Mouse (Mus musculus): ENCODE data around the gene Ank3. TPM values are rescaled to one million over a fixed set of nuclear protein-coding genes. Genes with fewer than 3 reads are reported as not detected.

Gene Ank3
- polyA plus RNA-seq, 1 experiment = 9.3 TPM

GRCm38 (mm10) chr10:69916689-69917435 is 518.3 kb downstream of the Ank3 start:
- Histone ChIP-seq H3K4me1 (ENCODE audit: control insufficient read depth, insufficient read depth, low read length) (no peaks in the 10 kb centered on the region; the same call in 1 of the 2 replicates), H3K27ac (ENCODE audit: control insufficient read depth, insufficient read depth, low read depth, low read length, poor library complexity) (no peak overlapping the region), H3K4me3 (replicated peaks; ENCODE audit: control insufficient read depth, low read depth, low read length) (no peak overlapping the region)
- 71% methylated on average over 10 of the region's 10 CpGs for WGBS
- no peak for TF ChIP-seq CTCF (IDR thresholded peaks at IDR 0.05; ENCODE audit: control insufficient read depth, insufficient read depth, low read length)
- TF ChIP-seq POLR2A (IDR thresholded peaks at IDR 0.05; ENCODE audit: borderline replicate concordance, control insufficient read depth, low read depth, low read length) = no peak

DNA sequence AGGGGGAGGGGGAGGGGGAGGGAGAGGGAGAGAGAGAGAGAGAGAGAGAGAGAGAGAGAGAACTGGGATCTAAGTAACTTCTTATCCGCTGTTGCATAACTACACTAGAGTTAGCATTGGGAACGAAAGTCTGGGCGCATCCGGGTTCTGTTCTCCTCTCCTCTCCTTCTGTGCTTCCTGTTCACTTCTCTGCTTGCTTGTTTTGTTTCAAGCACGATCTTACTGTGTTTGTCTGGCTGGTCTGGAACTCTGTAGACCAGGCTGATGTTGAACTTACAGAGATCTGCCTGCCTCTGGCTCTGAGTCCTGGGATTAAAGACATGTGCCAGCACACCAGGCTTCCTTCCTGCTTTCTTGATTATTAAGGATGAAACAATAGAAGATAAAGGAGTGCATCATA is 519.1 kb downstream of the Ank3 start:
- 82% methylated on average over 5 of the region's 5 CpGs for WGBS
- H3K27ac ChIP-seq (ENCODE audit: control insufficient read depth, insufficient read depth, low read depth, low read length, poor library complexity) = no peak overlapping the region
- no peaks in the 10 kb centered on the region; the same call in 1 of the 2 replicates for H3K4me1 ChIP-seq (ENCODE audit: control insufficient read depth, insufficient read depth, low read length)
- no peak overlapping the region for H3K4me3 ChIP-seq (replicated peaks; ENCODE audit: control insufficient read depth, low read depth, low read length)
- no peak for TF ChIP-seq POLR2A (IDR thresholded peaks at IDR 0.05; ENCODE audit: borderline replicate concordance, control insufficient read depth, low read depth, low read length)
- TF ChIP-seq CTCF (IDR thresholded peaks at IDR 0.05; ENCODE audit: control insufficient read depth, insufficient read depth, low read length) = no peak

DNA sequence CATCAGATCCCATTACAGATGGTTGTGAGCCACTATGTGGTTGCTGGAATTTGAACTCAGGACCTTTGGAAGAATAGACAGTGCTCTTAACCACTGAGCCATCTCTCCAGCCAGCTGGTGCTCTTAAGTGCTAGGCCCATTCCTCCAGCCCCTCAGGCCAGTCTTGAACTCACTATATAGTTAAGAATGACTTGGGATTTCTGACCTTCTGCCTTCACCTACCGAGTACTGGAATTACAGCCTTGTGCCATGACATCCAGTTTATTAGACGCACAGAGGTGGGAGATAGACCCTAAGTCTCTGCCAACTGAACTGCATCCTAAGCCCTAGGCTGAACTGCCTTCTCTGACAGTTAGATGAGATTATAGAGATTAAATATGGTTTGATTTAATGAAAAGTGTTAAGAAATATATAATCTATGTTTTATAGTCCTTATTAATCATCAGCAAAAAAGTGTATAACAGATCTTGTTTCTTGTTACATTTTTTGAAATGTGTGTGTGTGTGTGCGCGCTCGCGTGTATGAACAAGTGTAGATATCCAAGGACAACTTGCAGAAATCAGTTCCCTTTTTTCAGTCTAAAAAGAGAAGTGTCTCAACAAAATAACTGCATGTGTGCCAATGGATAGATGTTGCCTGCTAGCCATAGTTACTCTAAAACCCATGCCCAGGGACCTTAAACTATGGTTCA is 520.0 kb downstream of the Ank3 start:
- WGBS = 27% methylated on average over 6 of the region's 6 CpGs
- no peaks in the 10 kb centered on the region; the same call in 1 of the 2 replicates for H3K4me1 ChIP-seq (ENCODE audit: control insufficient read depth, insufficient read depth, low read length)
- TF ChIP-seq POLR2A (IDR thresholded peaks at IDR 0.05; ENCODE audit: borderline replicate concordance, control insufficient read depth, low read depth, low read length) (no peak), CTCF (IDR thresholded peaks at IDR 0.05; ENCODE audit: control insufficient read depth, insufficient read depth, low read length) (no peak)
- H3K27ac ChIP-seq (ENCODE audit: control insufficient read depth, insufficient read depth, low read depth, low read length, poor library complexity) = no peak overlapping the region
- H3K4me3 ChIP-seq (replicated peaks; ENCODE audit: control insufficient read depth, low read depth, low read length) = no peak overlapping the region

DNA sequence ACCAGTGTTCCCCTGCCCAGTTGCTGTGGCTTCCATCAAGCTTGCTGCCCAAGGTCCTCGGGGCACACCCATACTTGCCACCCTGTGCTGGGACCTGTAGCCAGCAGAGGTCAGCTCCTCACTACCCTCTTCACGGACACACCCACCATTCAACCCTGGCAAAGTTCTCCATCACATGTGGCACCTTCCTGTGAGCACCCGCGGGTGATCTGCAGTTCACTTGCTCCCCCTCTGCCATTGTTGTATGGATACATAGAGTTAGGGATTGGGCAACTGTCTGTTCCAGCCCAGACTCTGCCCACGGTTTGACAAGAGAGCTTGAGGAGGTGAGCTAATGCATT is 520.5 kb downstream of the Ank3 start:
- TF ChIP-seq POLR2A (IDR thresholded peaks at IDR 0.05; ENCODE audit: borderline replicate concordance, control insufficient read depth, low read depth, low read length) (no peak), CTCF (IDR thresholded peaks at IDR 0.05; ENCODE audit: control insufficient read depth, insufficient read depth, low read length) (no peak)
- no peaks in the 10 kb centered on the region; the same call in 1 of the 2 replicates for H3K4me1 ChIP-seq (ENCODE audit: control insufficient read depth, insufficient read depth, low read length)
- 0 out of 2 replicates have a peak overlapping the region, but pooled peaks have one; percentile 31 for H3K27ac ChIP-seq (ENCODE audit: control insufficient read depth, insufficient read depth, low read depth, low read length, poor library complexity)
- WGBS = 40% methylated on average over 5 of the region's 5 CpGs
- no peak overlapping the region for H3K4me3 ChIP-seq (replicated peaks; ENCODE audit: control insufficient read depth, low read depth, low read length)

- WGBS = 87% methylated on average over 7 of the region's 7 CpGs
- H3K27ac ChIP-seq (ENCODE audit: control insufficient read depth, insufficient read depth, low read depth, low read length, poor library complexity) = no peak overlapping the region
- no peak for TF ChIP-seq CTCF (IDR thresholded peaks at IDR 0.05; ENCODE audit: control insufficient read depth, insufficient read depth, low read length)
- TF ChIP-seq POLR2A (IDR thresholded peaks at IDR 0.05; ENCODE audit: borderline replicate concordance, control insufficient read depth, low read depth, low read length) = no peak
Measured at GRCm38 (mm10) chr10:69919746-69920145, 521.2 kb downstream of the Ank3 start.

GRCm38 (mm10) chr10:69922076-69922475 is 523.5 kb downstream of the Ank3 start:
- 72% methylated on average over 5 of the region's 5 CpGs for WGBS
- Histone ChIP-seq H3K27ac (ENCODE audit: control insufficient read depth, insufficient read depth, low read depth, low read length, poor library complexity) (no peak overlapping the region), H3K4me1 (ENCODE audit: control insufficient read depth, insufficient read depth, low read length) (no peaks in the 10 kb centered on the region; the same call in 1 of the 2 replicates), H3K4me3 (replicated peaks; ENCODE audit: control insufficient read depth, low read depth, low read length) (no peak overlapping the region)
- no peak for TF ChIP-seq POLR2A (IDR thresholded peaks at IDR 0.05; ENCODE audit: borderline replicate concordance, control insufficient read depth, low read depth, low read length)
- TF ChIP-seq CTCF (IDR thresholded peaks at IDR 0.05; ENCODE audit: control insufficient read depth, insufficient read depth, low read length) = no peak

More at GRCm38 (mm10) chr10:69919746-69920145, 521.2 kb downstream of the Ank3 start:
- H3K4me1 ChIP-seq (ENCODE audit: control insufficient read depth, insufficient read depth, low read length) = no peaks in the 10 kb centered on the region; the same call in 1 of the 2 replicates
- H3K4me3 ChIP-seq (replicated peaks; ENCODE audit: control insufficient read depth, low read depth, low read length) = no peak overlapping the region

- Histone ChIP-seq H3K4me3 (replicated peaks; ENCODE audit: control insufficient read depth, low read depth, low read length) (no peak overlapping the region), H3K4me1 (ENCODE audit: control insufficient read depth, insufficient read depth, low read length) (no peaks in the 10 kb centered on the region; the same call in 1 of the 2 replicates), H3K27ac (ENCODE audit: control insufficient read depth, insufficient read depth, low read depth, low read length, poor library complexity) (no peak overlapping the region)
- 48% methylated on average over 8 of the region's 8 CpGs for WGBS
- TF ChIP-seq CTCF (IDR thresholded peaks at IDR 0.05; ENCODE audit: control insufficient read depth, insufficient read depth, low read length) (no peak), POLR2A (IDR thresholded peaks at IDR 0.05; ENCODE audit: borderline replicate concordance, control insufficient read depth, low read depth, low read length) (no peak)
Measured at GRCm38 (mm10) chr10:69923801-69924200, 525.2 kb downstream of the Ank3 start.

DNA sequence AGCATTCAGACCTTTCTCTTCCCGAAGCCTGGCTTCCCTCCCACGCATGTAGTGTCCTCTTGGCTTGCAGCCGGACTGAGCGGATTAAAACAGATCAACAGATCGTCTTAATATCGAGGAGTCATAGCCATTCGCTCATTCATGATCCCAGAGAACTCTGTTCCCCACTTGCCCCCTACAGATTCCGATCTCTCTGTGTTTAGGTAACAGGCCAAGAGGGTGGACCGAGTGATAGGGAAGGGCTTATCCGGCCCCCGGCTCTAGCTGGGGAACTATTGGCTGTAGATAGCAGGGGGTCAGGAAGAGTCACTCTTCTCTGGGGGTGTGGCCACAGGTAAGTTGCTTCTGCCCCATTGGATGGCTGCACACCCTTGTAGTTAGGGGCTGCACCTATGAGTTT is 525.7 kb downstream of the Ank3 start:
- no peaks in the 10 kb centered on the region; the same call in 1 of the 2 replicates for H3K4me1 ChIP-seq (ENCODE audit: control insufficient read depth, insufficient read depth, low read length)
- H3K27ac ChIP-seq (ENCODE audit: control insufficient read depth, insufficient read depth, low read depth, low read length, poor library complexity) = no peak overlapping the region
- no peak overlapping the region for H3K4me3 ChIP-seq (replicated peaks; ENCODE audit: control insufficient read depth, low read depth, low read length)
- 27% methylated on average over 11 of the region's 11 CpGs for WGBS
- no peak for TF ChIP-seq POLR2A (IDR thresholded peaks at IDR 0.05; ENCODE audit: borderline replicate concordance, control insufficient read depth, low read depth, low read length)
- TF ChIP-seq CTCF (IDR thresholded peaks at IDR 0.05; ENCODE audit: control insufficient read depth, insufficient read depth, low read length) = no peak
